Mouse (Mus musculus) ES-E14 (cell line): ENCODE measurements around the gene Ak8. TPM values are rescaled to one million over a fixed set of nuclear protein-coding genes. Genes with fewer than 3 reads are reported as not detected.

ENCODE experiments used
- DNase-seq: peaks from one replicate; pipeline ENCODE4 v3.0.0-alpha.2; 2013; ENCODE audit warnings: low read depth, low spot score
- H3K27ac ChIP-seq: 2 replicates; pipeline ENCODE4 v1.5.1; 2012; ENCODE audit warnings: low read depth, mild to moderate bottlenecking, low read length, moderate library complexity, mixed read lengths; ENCODE audit not compliant: poor library complexity, insufficient read depth, severe bottlenecking
- H3K36me3 ChIP-seq: 2 replicates; pipeline ENCODE4 v1.6.1; 2012; ENCODE audit warnings: mild to moderate bottlenecking, low read length, moderate library complexity, mixed read lengths; ENCODE audit not compliant: control insufficient read depth, poor library complexity, insufficient read depth, severe bottlenecking
- H3K4me1 ChIP-seq, 2 experiments: fragments of 150-350 bp in 1 of 2; sonication (generic) in 1 of 2; 2 replicates each; pipeline ENCODE4 v1.6.1; 2012; ENCODE audit warnings: low read length in 2 of 2, mild to moderate bottlenecking in 1 of 2, mixed read lengths in 1 of 2; ENCODE audit not compliant: control insufficient read depth in 2 of 2, insufficient read depth in 2 of 2, poor library complexity in 1 of 2
- H3K4me3 ChIP-seq, 2 experiments: fragments of 150-350 bp in 1 of 2; sonication (generic) in 1 of 2; 2 replicates each; pipeline ENCODE4 v1.5.1; 2012; ENCODE audit warnings: low read length in 2 of 2, low read depth in 1 of 2, mild to moderate bottlenecking in 1 of 2, mixed read lengths in 1 of 2; ENCODE audit not compliant: insufficient read depth in 1 of 2, poor library complexity in 1 of 2, severe bottlenecking in 1 of 2
- H3K9ac ChIP-seq: 2 replicates; pipeline ENCODE4 v1.6.1; 2012; ENCODE audit warnings: low read depth, mild to moderate bottlenecking, low read length, mixed read lengths; ENCODE audit not compliant: poor library complexity, insufficient read depth, severe bottlenecking
- H3K9me3 ChIP-seq: fragments of 150-350 bp; sonication (generic); 2 replicates; pipeline ENCODE4 v1.6.1; 2012; ENCODE audit warnings: low read depth, mild to moderate bottlenecking, low read length; ENCODE audit not compliant: control insufficient read depth, insufficient read depth
- CHD2 ChIP-seq: IDR thresholded peaks from 2 replicates; pipeline ENCODE4 v1.6.1; 2014; ENCODE audit warnings: mild to moderate bottlenecking, low read depth, low read length, inconsistent platforms
- HCFC1 ChIP-seq: IDR thresholded peaks from 2 replicates; pipeline ENCODE4 v1.6.1; 2012; ENCODE audit warnings: low read length, inconsistent platforms, borderline replicate concordance; ENCODE audit not compliant: insufficient read depth
- MAFK ChIP-seq: IDR thresholded peaks from 2 replicates; pipeline ENCODE4 v1.6.1; 2014; ENCODE audit warnings: mild to moderate bottlenecking, low read depth, low read length, inconsistent platforms; ENCODE audit not compliant: insufficient read depth
- ZC3H11A ChIP-seq: IDR thresholded peaks from 2 replicates; pipeline ENCODE4 v1.6.1; 2012; ENCODE audit warnings: low read depth, mild to moderate bottlenecking, inconsistent platforms, low read length, borderline replicate concordance
- ZNF384 ChIP-seq: IDR thresholded peaks from 2 replicates; pipeline ENCODE4 v1.6.1; 2012; ENCODE audit warnings: low read depth, low read length, inconsistent platforms
- in situ Hi-C, 2 experiments: fragments of 600-800 bp; cut with MboI; formaldehyde crosslinking; loops; one replicate each; pipeline ENCODE4 v1.15.1; 2025; ENCODE audit warnings: low sequenced_read_pairs in 2 of 2, inconsistent platforms in 1 of 2; ENCODE audit not compliant: unreplicated experiment in 2 of 2
- total RNA-seq: library from RNA; depleted of rRNA; stranded (reverse); fragments of 300-350 nt; gene quantifications from 2 replicates; pipeline ENCODE4 v1.2.3, GENCODE M21; 2012

Gene Ak8
- total RNA-seq, 1 experiment = 0.49 TPM

DNA sequence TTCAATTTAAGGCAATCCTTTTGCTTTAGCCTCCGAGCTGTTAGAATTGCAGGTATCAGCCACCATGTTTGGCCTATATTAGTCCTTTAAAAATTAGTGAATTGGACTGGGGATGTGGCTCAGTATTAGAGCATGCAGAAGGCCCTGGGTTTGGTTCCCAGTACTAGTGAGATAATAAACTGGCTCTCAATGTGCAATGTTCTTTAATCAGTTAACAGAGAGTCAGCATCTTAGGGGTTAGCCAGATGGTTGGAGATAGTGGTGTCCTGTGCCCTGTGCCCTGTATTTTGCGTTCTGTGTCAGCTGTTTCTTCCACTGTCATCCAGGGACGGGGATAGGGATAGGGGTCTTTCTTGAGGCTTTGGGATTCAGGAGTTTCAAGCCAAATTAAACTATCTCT lies 37.1 kb upstream of the Ak8 start:
- DNase-seq = no peak
- Histone ChIP-seq H3K9me3 (no peaks in the 10 kb centered on the region), H3K4me1 (no peaks in the 10 kb centered on the region), H3K4me3 (no peak overlapping the region), H3K9ac (no peak overlapping the region), H3K27ac (no peak overlapping the region), H3K36me3 (peaks cover 21% of the 10 kb centered on the region)
- TF ChIP-seq ZC3H11A = no peak
- no peak for TF ChIP-seq CHD2
- no peak for TF ChIP-seq HCFC1
- no peak for TF ChIP-seq ZNF384
- TF ChIP-seq MAFK = no peak
- in situ Hi-C loops = no loop called here

DNA sequence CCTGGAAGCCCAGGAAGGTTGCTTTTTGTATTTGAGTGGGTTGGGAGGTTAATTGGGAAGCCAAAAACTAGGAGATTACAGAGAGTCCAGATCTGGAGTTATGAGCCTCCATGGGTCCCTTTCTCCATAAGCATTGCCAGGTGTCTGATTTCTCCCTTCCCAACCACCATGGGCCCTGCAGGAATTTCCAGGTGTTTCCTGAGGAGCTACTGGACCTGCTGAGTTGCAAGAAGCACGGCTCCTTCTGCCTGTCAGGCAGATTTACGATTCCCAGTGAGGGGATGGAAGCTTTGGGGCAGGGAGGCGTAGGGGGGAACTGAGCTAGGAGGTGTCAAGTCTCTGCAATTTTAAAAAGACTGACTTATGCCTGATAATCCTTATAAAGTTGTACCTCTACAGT lies 34.1 kb upstream of the Ak8 start:
- Histone ChIP-seq H3K9me3 (no peaks in the 10 kb centered on the region), H3K9ac (no peak overlapping the region), H3K27ac (no peak overlapping the region), H3K4me1 (no peaks in the 10 kb centered on the region), H3K36me3 (peaks cover 21% of the 10 kb centered on the region), H3K4me3 (no peak overlapping the region)
- DNase-seq = no peak
- in situ Hi-C loops = no loop called here
- TF ChIP-seq ZNF384 (no peak), HCFC1 (no peak), MAFK (no peak), ZC3H11A (no peak), CHD2 (no peak)

DNA sequence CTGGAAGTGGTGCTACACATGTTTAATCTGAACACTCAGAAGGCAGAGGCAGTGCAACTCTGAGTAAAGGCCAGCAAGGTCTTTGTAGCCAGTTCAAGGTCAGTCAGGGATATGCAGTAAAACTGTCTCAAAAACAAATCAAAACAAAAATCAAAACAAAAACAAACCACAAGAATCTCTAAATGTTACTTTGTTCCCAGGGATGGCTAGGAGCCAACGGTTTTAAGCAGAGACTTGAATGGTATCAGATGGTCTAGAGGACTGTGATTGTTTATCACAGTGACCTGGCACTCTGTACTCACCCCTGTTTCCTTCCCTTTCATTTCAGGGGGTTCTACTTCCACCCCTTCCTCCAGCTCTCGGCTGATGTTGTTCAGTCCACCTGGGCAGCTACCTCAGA lies 28.5 kb upstream of the Ak8 start:
- H3K36me3 ChIP-seq = peaks cover 27% of the 10 kb centered on the region
- TF ChIP-seq HCFC1 = no peak
- TF ChIP-seq ZNF384 = no peak
- no peak for TF ChIP-seq CHD2
- no peak for TF ChIP-seq ZC3H11A
- TF ChIP-seq MAFK = no peak
- in situ Hi-C loops = no loop called here

DNA sequence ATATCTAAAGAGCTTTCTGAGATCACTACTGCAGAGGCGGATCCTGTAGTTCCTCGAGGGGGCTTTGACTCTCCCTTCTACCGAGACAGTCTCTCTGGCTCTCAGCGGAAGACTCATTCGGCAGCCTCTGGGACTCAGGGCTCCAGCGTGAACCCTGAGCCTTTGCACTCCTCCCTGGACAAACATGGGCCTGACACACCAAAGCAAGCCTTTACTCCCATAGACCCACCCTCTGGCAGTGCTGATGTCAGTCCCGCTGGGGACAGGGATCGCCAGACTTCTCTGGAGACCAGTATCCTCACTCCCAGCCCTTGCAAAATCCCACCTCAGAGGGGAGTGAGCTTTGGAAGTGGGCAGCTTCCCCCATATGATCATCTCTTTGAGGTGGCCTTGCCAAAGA lies 24.0 kb upstream of the Ak8 start:
- H3K9ac ChIP-seq = no peak overlapping the region
- DNase-seq = no peak
- H3K4me3 ChIP-seq = no peak overlapping the region
- peaks cover 43% of the 10 kb centered on the region for H3K36me3 ChIP-seq
- in situ Hi-C loops = no loop called here
- TF ChIP-seq HCFC1 (no peak), CHD2 (no peak), MAFK (no peak), ZC3H11A (no peak)
- H3K4me1 ChIP-seq = no peaks in the 10 kb centered on the region
- H3K27ac ChIP-seq = no peak overlapping the region
- no peaks in the 10 kb centered on the region for H3K9me3 ChIP-seq

More for the DNA sequence above, 28.5 kb upstream of the Ak8 start:
- Histone ChIP-seq H3K4me1 (no peaks in the 10 kb centered on the region), H3K27ac (no peak overlapping the region), H3K9me3 (no peaks in the 10 kb centered on the region), H3K4me3 (no peak overlapping the region), H3K9ac (no peak overlapping the region)
- DNase-seq = no peak

DNA sequence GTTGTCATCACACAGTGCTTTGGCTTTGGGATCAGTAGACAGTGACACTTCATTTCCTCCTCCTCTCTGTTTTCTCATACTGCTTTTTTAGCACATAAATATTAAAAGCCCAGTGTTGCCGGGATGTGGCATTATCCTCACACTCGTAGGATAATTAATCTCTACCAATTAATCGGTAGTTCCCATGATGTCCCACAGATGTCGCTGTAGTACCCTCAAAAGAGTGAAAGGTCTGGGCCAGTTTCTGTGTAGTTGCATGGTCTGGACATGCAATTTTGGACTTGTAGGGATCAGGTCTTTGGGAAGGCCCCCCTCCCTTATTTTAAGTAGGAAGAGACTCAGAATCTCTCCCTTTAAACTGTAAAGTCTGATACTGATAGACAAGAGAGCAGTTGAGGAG lies 19.3 kb upstream of the Ak8 start:
- Histone ChIP-seq H3K27ac (no peak overlapping the region), H3K4me3 (no peak overlapping the region), H3K9me3 (no peaks in the 10 kb centered on the region), H3K36me3 (peaks cover 56% of the 10 kb centered on the region), H3K4me1 (no peaks in the 10 kb centered on the region), H3K9ac (no peak overlapping the region)
- peak; percentile 30 for DNase-seq
- in situ Hi-C loops = no loop called here
- TF ChIP-seq ZC3H11A (no peak), ZNF384 (no peak), CHD2 (no peak), HCFC1 (no peak), MAFK (no peak)
